Mouse (Mus musculus): ENCODE data around the gene Bcl2l13.

DNA sequence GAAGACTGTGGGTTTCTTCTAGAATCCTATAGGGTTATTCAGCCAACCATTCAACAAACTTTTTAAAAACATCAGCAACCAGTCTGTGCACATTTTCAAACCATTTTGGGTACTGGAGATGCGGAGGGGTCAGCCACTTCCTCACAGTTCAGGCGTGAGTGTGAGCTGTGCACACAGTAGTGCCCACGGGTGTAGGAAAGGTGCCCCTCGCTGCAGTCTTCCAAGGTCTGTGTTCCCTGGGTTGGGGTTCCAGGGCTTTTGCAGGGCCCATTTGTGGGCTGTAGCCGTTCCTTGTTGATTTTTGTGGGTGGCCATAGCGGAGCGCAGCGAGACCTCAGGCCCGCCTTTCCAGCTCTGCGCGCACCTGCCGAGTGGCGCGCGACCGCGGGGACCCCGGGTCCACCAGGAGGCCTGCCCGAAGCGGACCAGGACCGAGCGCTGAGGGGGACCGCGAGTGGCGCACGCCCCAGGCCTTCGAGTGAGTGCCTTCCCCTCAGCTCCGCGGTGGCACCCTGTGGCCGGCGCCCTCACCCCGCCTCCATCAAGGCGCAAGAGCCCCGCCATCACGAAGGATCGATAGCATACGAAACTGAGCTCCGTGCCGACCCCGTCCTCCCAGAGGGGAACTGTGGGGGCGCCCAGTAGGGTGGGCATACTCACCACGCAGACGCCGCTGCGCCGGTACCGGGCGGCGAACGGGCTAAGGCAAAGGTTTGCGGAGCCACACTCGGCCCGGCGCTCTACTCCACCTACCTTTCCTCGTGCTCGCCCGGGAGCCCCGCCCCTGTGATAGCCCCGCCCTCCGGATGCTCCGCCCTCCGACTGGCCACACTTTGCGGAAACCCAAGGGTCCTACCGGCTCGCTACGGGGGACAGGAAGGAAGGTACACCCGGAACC, 80.3 kb downstream of the Bcl2l13 start, which contains the start of gene Bid:
- TF ChIP-seq CTCF (IDR thresholded peaks at IDR 0.05; ENCODE audit: control insufficient read depth, insufficient read depth, insufficient replicate concordance, low read depth, low read length) (no peak), POLR2A (IDR thresholded peaks at IDR 0.05; ENCODE audit: control insufficient read depth, low read depth, low read length) (no peak; the same call in 1 of the 2 replicates)
